Mouse (Mus musculus) embryonic facial prominence, embryonic 12.5 days (tissue): ENCODE measurements around the gene Abhd14a. TPM values are rescaled to one million over a fixed set of nuclear protein-coding genes. Genes with fewer than 3 reads are reported as not detected.

Experiments used
- ATAC-seq: fragments of 200-750 bp; cut with Nextera tagmentation; 2 replicates; pipeline ENCODE4 v1.8.0; 2017; ENCODE audit not compliant: insufficient number of reproducible peaks, insufficient read depth, low FRiP score, low TSS enrichment
- H3K27ac ChIP-seq: fragments of 300-500 bp; sonication (generic); 2 replicates; pipeline ENCODE4 v1.5.1; 2016; ENCODE audit warnings: mild to moderate bottlenecking
- H3K27me3 ChIP-seq: fragments of 300-500 bp; sonication (generic); 2 replicates; pipeline ENCODE4 v1.6.1; 2016; ENCODE audit warnings: mild to moderate bottlenecking, moderate library complexity
- H3K36me3 ChIP-seq: fragments of 300-500 bp; sonication (generic); 2 replicates; pipeline ENCODE4 v1.6.1; 2016; ENCODE audit warnings: mild to moderate bottlenecking
- H3K4me1 ChIP-seq: fragments of 300-500 bp; sonication (generic); 2 replicates; pipeline ENCODE4 v1.6.1; 2016
- H3K4me2 ChIP-seq: fragments of 300-500 bp; sonication (generic); replicated peaks from 2 replicates; pipeline ENCODE4 v1.6.1; 2016; ENCODE audit warnings: mild to moderate bottlenecking, moderate library complexity
- H3K4me3 ChIP-seq: fragments of 300-500 bp; sonication (generic); 2 replicates; pipeline ENCODE4 v1.5.1; 2016; ENCODE audit warnings: mild to moderate bottlenecking
- H3K9ac ChIP-seq: fragments of 300-500 bp; sonication (generic); 2 replicates; pipeline ENCODE4 v1.6.1; 2016; ENCODE audit warnings: mild to moderate bottlenecking, moderate library complexity
- H3K9me3 ChIP-seq: fragments of 300-500 bp; sonication (generic); 2 replicates; pipeline ENCODE4 v1.6.1; 2016; ENCODE audit warnings: mild to moderate bottlenecking, moderate library complexity
- WGBS: fragments of 180-500 bp; shearing (Covaris S2); methylation state at CpG from one replicate; pipeline ENCODE4 v1.1.7; 2016; 5-methylcytosine and 5-hydroxymethylcytosine counted together
- polyA plus RNA-seq: library from polyadenylated mRNA; unstranded; fragments of >200 nt; fragmentation: Nextera tagmentation; extraction: Ambion mirVana; gene quantifications from 2 replicates; pipeline ENCODE4 v1.2.1, GENCODE M21; 2016

Gene Abhd14a
- polyA plus RNA-seq, 1 experiment from 2014 or later, result 58.5 TPM

GRCm38 (mm10) chr9:106450661-106451060, 3.2 kb upstream of the Abhd14a start:
- no peaks in the 10 kb centered on the region for H3K27me3 ChIP-seq
- no peak for ATAC-seq
- WGBS, result 4% methylated on average over 9 of the region's 9 CpGs
- H3K9me3 ChIP-seq, result no peaks in the 10 kb centered on the region
- H3K4me3 ChIP-seq, result no peak overlapping the region
- no peak overlapping the region for H3K9ac ChIP-seq
- peak overlapping the region; percentile 23 for H3K4me2 ChIP-seq
- peaks cover 75% of the 10 kb centered on the region for H3K4me1 ChIP-seq
- H3K36me3 ChIP-seq, result no peaks in the 10 kb centered on the region
- peak overlapping the region; percentile 66 for H3K27ac ChIP-seq

DNA sequence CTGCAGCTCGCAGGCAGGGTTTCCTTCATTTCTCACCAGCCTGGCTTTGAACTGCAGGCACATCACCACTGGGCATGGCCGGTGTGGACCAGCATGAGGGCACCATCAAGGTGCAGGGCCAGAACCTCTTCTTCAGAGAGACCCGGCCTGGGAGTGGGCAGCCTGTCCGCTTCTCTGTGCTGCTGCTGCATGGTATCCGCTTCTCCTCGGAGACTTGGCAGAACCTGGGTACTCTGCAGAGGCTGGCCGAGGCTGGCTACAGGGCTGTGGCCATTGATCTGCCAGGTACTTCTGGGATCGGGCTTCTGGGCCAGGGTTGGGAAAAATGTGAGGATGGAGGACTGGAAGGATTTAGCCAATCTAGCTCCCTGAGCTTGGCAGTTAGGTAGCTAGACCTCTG, 2.5 kb upstream of the Abhd14a start:
- Histone ChIP-seq H3K36me3 (0 out of 2 replicates have a peak, but pooled peaks cover 3% of the 10 kb centered on the region), H3K27me3 (no peaks in the 10 kb centered on the region), H3K4me2 (peak overlapping the region; percentile 23), H3K27ac (peak overlapping the region; percentile 66), H3K9me3 (no peaks in the 10 kb centered on the region), H3K4me3 (no peak overlapping the region), H3K9ac (no peak overlapping the region), H3K4me1 (peaks cover 72% of the 10 kb centered on the region)
- no peak for ATAC-seq
- 92% methylated on average over 8 of the region's 8 CpGs for WGBS

- Histone ChIP-seq H3K4me2 (peak overlapping the region; percentile 82), H3K4me3 (peak overlapping the region; percentile 46), H3K9me3 (no peaks in the 10 kb centered on the region), H3K4me1 (peaks cover 68% of the 10 kb centered on the region), H3K36me3 (0 out of 2 replicates have a peak, but pooled peaks cover 3% of the 10 kb centered on the region), H3K9ac (peak overlapping the region; percentile 64), H3K27me3 (no peaks in the 10 kb centered on the region), H3K27ac (peak overlapping the region; percentile 77)
- ATAC-seq, result no peak
- WGBS, result 2% methylated on average over 23 of the region's 23 CpGs
Observed at GRCm38 (mm10) chr9:106448498-106449031, 1.1 kb upstream of the Abhd14a start.

DNA sequence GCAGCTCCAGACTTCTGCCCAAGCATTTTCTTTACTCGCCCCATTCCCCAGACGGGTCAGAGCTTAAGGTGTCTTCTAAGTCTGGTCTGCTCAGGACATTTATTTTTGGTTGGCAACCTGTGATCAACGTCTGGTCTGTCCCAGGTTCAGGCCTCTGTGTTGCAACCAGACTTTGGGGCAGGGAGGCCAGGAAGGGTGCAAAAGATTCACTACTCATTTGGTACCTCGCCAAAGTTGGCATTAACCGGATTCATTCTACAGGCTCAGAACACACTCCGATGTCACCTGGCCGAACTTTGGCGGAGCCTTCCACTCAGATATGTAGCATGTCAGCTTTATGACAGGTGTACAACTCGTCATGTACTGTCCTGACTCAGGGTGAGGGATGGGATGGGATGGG, 473 bp upstream of the Abhd14a start:
- no peaks in the 10 kb centered on the region for H3K27me3 ChIP-seq
- peak overlapping the region; percentile 77 for H3K27ac ChIP-seq
- peak overlapping the region; percentile 25; the same call in 1 of the 2 replicates for H3K9ac ChIP-seq
- peaks cover 64% of the 10 kb centered on the region for H3K4me1 ChIP-seq
- H3K4me3 ChIP-seq, result peak overlapping the region; percentile 46
- 40% methylated on average over 9 of the region's 9 CpGs for WGBS
- H3K4me2 ChIP-seq, result peak overlapping the region; percentile 82
- H3K36me3 ChIP-seq, result 0 out of 2 replicates have a peak, but pooled peaks cover 3% of the 10 kb centered on the region
- no peak for ATAC-seq
- H3K9me3 ChIP-seq, result no peaks in the 10 kb centered on the region

GRCm38 (mm10) chr9:106444836-106445235, 2.6 kb downstream of the Abhd14a start:
- 0 out of 2 replicates have a peak, but pooled peaks cover 5% of the 10 kb centered on the region for H3K36me3 ChIP-seq
- no peaks in the 10 kb centered on the region for H3K9me3 ChIP-seq
- WGBS, result 66% methylated on average over 4 of the region's 4 CpGs
- H3K27ac ChIP-seq, result no peak overlapping the region
- H3K4me2 ChIP-seq, result no peak overlapping the region
- ATAC-seq, result no peak
- H3K27me3 ChIP-seq, result no peaks in the 10 kb centered on the region
- H3K4me1 ChIP-seq, result peaks cover 33% of the 10 kb centered on the region
- no peak overlapping the region for H3K4me3 ChIP-seq
- H3K9ac ChIP-seq, result no peak overlapping the region

DNA sequence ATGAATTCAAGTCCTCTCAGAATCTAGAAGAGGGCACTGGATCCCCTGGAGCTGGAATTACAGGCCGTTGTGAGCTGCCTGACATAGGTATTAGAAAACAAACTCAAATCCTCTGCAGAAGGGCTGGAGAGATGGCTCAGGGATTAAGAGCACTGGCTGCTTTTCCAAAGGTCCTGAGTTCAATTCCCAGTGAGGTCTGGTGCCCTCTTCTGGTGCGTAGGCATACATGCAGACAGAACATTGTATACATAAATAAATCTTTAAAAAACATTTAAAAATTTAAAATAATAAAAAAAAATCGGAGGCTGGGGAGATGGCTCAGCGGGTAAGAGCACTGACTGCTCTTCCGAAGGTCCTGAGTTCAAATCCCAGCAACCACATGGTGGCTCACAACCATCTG, 4.8 kb downstream of the Abhd14a start:
- Histone ChIP-seq H3K36me3 (0 out of 2 replicates have a peak, but pooled peaks cover 5% of the 10 kb centered on the region), H3K27ac (no peak overlapping the region), H3K9me3 (no peaks in the 10 kb centered on the region), H3K4me2 (no peak overlapping the region), H3K9ac (no peak overlapping the region), H3K4me3 (no peak overlapping the region), H3K27me3 (no peaks in the 10 kb centered on the region), H3K4me1 (peaks cover 24% of the 10 kb centered on the region)
- 82% methylated on average over 5 of the region's 5 CpGs for WGBS
- no peak for ATAC-seq

- H3K9me3 ChIP-seq, result no peaks in the 10 kb centered on the region
- 0 out of 2 replicates have a peak overlapping the region, but pooled peaks have one; percentile 70 for H3K4me2 ChIP-seq
- 78% methylated on average over 9 of the region's 9 CpGs for WGBS
- no peak overlapping the region for H3K27ac ChIP-seq
- H3K4me3 ChIP-seq, result no peak overlapping the region
- peaks cover 38% of the 10 kb centered on the region for H3K36me3 ChIP-seq
- H3K27me3 ChIP-seq, result no peaks in the 10 kb centered on the region
- no peak for ATAC-seq
- peaks cover 22% of the 10 kb centered on the region for H3K4me1 ChIP-seq
- H3K9ac ChIP-seq, result 0 out of 2 replicates have a peak overlapping the region, but pooled peaks have one; percentile 5
Observed at GRCm38 (mm10) chr9:106436566-106436965, 10.9 kb downstream of the Abhd14a start.

- 69% methylated on average over 7 of the region's 7 CpGs for WGBS
- no peak for ATAC-seq
- H3K4me3 ChIP-seq, result no peak overlapping the region
- H3K9me3 ChIP-seq, result no peaks in the 10 kb centered on the region
- H3K9ac ChIP-seq, result no peak overlapping the region; the same call in 1 of the 2 replicates
- no peak overlapping the region for H3K27ac ChIP-seq
- peaks cover 43% of the 10 kb centered on the region for H3K36me3 ChIP-seq
- H3K4me2 ChIP-seq, result no peak overlapping the region
- H3K4me1 ChIP-seq, result peaks cover 23% of the 10 kb centered on the region
- no peaks in the 10 kb centered on the region for H3K27me3 ChIP-seq
Observed at GRCm38 (mm10) chr9:106433389-106433788, 14.1 kb downstream of the Abhd14a start.

GRCm38 (mm10) chr9:106430015-106430264, 17.5 kb downstream of the Abhd14a start:
- H3K36me3 ChIP-seq, result peaks cover 42% of the 10 kb centered on the region
- peak overlapping the region; percentile 71 for H3K4me3 ChIP-seq
- peak overlapping the region; percentile 96 for H3K27ac ChIP-seq
- H3K4me1 ChIP-seq, result peaks cover 7% of the 10 kb centered on the region
- H3K9me3 ChIP-seq, result no peaks in the 10 kb centered on the region
- H3K27me3 ChIP-seq, result no peaks in the 10 kb centered on the region
- peak overlapping the region; percentile 90 for H3K9ac ChIP-seq
- 2% methylated on average over 4 of the region's 4 CpGs for WGBS
- no peak for ATAC-seq
- H3K4me2 ChIP-seq, result peak overlapping the region; percentile 64

- H3K4me1 ChIP-seq, result peaks cover 7% of the 10 kb centered on the region
- peak within 1 kb of the TSS; percentile 96 for H3K27ac ChIP-seq
- H3K4me2 ChIP-seq, result peak within 1 kb of the TSS; percentile 64
- peaks cover 36% of the 10 kb centered on the region for H3K36me3 ChIP-seq
- H3K4me3 ChIP-seq, result peak within 1 kb of the TSS; percentile 71
- under 1% methylated on average over 55 of the region's 55 CpGs for WGBS
- no peaks in the 10 kb centered on the region for H3K27me3 ChIP-seq
- peak; percentile 90 for ATAC-seq
- peak within 1 kb of the TSS; percentile 90 for H3K9ac ChIP-seq
- no peaks in the 10 kb centered on the region for H3K9me3 ChIP-seq
Observed at GRCm38 (mm10) chr9:106429221-106430014, 18.1 kb downstream of the Abhd14a start, which contains the start of gene Rpl29. Rpl29 (plus strand) TSS chr9:106429454.

- Histone ChIP-seq H3K9me3 (no peaks in the 10 kb centered on the region), H3K27me3 (no peaks in the 10 kb centered on the region), H3K27ac (peak overlapping the region; percentile 96), H3K4me3 (peak overlapping the region; percentile 71), H3K4me2 (peak overlapping the region; percentile 64), H3K36me3 (peaks cover 30% of the 10 kb centered on the region), H3K4me1 (peaks cover 7% of the 10 kb centered on the region), H3K9ac (peak overlapping the region; percentile 44; the same call in 1 of the 2 replicates)
- WGBS, result 20% methylated on average over 11 of the region's 11 CpGs
- ATAC-seq, result peak; percentile 73
Observed at GRCm38 (mm10) chr9:106428719-106429220, 18.7 kb downstream of the Abhd14a start.

DNA sequence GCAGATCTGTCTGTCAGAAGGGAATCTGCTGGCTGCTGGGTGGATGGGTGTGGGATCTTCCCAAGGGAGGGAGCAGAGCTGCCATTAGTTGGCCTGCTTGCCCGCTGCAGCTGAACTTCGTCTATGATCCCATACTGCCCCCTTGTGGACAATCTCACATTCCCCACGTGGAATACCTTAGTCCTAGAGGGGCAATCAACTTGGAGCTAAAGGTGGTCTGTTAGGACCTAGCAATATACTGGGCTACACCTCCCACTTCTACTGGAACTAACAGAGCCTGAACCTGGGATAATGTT, 25.7 kb downstream of the Abhd14a start:
- Histone ChIP-seq H3K9ac (no peak overlapping the region), H3K4me3 (no peak overlapping the region), H3K4me1 (peaks cover 42% of the 10 kb centered on the region), H3K9me3 (no peaks in the 10 kb centered on the region), H3K36me3 (no peaks in the 10 kb centered on the region), H3K27ac (peak overlapping the region; percentile 85), H3K27me3 (no peaks in the 10 kb centered on the region), H3K4me2 (peak overlapping the region; percentile 38)
- 1% methylated on average over 3 of the region's 3 CpGs for WGBS
- ATAC-seq, result peak; percentile 42
